Comparison of ENCODE assay signal across 12 mouse cellular contexts in the genomic region with DNA sequence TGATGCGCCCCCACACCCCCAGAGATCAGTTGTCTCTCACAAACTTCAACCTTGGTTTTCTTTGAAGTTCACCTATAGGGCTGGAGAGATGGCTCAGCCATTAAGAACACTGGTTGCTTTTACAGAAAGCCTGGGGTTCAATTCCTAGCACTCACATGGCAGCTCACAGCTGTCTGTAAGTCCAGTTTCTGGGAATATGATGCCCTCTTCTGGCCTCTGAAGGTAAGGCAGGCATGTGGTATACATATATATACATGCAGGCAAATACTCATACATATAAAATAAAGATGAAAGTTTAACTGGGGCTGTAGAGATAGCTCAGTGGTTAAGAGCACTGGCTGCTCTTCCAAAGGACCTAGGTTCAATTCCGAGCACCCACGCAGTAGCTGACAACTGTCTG. TPM values are rescaled to one million over a fixed set of nuclear protein-coding genes. Genes with fewer than 3 reads are reported as not detected.
A peak's percentile ranks its signal among the peaks of the same experiment; 100 is the strongest.
DNase-seq lines count a peak whose midpoint lies in the region; TF ChIP-seq lines count a peak whose summit lies in the region.
"Had no signal": no experiment of that assay in that cellular context is flagged by ENCODE, and none has a peak within 500 bp of the region (broad histone marks: within the 10 kb centered on the region; RNA-seq: fewer than 3 reads in every experiment).

No protein-coding gene starts in this region.

- no peaks in the 10 kb centered on the region for H3K27me3 ChIP-seq in heart, adult 2 months (ENCODE audit: control insufficient read depth, insufficient read depth, low read length)
- H3K27me3 ChIP-seq in liver, adult 2 months (ENCODE audit: control insufficient read depth, insufficient read depth, low read length), result no peaks in the 10 kb centered on the region
- H3K27me3 ChIP-seq: midbrain, embryonic 12.5 days; stomach, embryonic 15.5 days had no signal

- no peak for TF ChIP-seq POLR2A in heart, adult 2 months (IDR thresholded peaks at IDR 0.05; ENCODE audit: insufficient read depth, low read depth, low read length)
- no peak for TF ChIP-seq POLR2A in liver, adult 2 months (IDR thresholded peaks at IDR 0.05; ENCODE audit: extremely low read depth, insufficient read depth, low read length)

- 93% methylated on average over 3 of the region's 3 CpGs for WGBS in heart, adult 2 months
- WGBS in liver, adult 2 months, result 95% methylated on average over 3 of the region's 3 CpGs

- no peaks in the 10 kb centered on the region; the same call in 1 of the 2 replicates for H3K4me1 ChIP-seq in heart, adult 2 months (ENCODE audit: control insufficient read depth, insufficient read depth, low read length)
- no peaks in the 10 kb centered on the region for H3K4me1 ChIP-seq in liver, adult 2 months (ENCODE audit: control insufficient read depth, insufficient read depth, low read length)

- no peak for TF ChIP-seq EP300 in heart, adult 2 months (IDR thresholded peaks at IDR 0.05; ENCODE audit: insufficient read depth, low read depth, low read length)

- intact Hi-C loops in heart, adult 2 months (cut with DNase I), result no loop called here

- no peak overlapping the region for H3K9ac ChIP-seq in heart, adult 2 months (ENCODE audit: low read depth, low read length)
- H3K9ac ChIP-seq in liver, adult 2 months (ENCODE audit: low read depth, low read length), result no peak overlapping the region
- H3K9ac ChIP-seq: midbrain, embryonic 12.5 days; stomach, embryonic 15.5 days had no signal

- H3K4me3 ChIP-seq in heart, adult 2 months, result no peak overlapping the region
- no peak overlapping the region for H3K4me3 ChIP-seq in liver, adult 2 months (ENCODE audit: insufficient read depth, low read depth, low read length)
- H3K4me3 ChIP-seq: midbrain, embryonic 12.5 days; stomach, embryonic 15.5 days had no signal

- H3K36me3 ChIP-seq in heart, adult 2 months (ENCODE audit: control insufficient read depth, insufficient read depth, low read length), result no peaks in the 10 kb centered on the region
- H3K36me3 ChIP-seq in liver, adult 2 months (ENCODE audit: control insufficient read depth, insufficient read depth, low read length), result no peaks in the 10 kb centered on the region
- H3K36me3 ChIP-seq: midbrain, embryonic 12.5 days; stomach, embryonic 15.5 days had no signal

- no peak for DNase-seq in heart, adult 2 months
- no peak for DNase-seq in heart, adult 11 months
- DNase-seq in liver, adult 2 months (ENCODE audit: extremely low read depth, low read depth, low spot score), result peak; percentile 14
- no peak for DNase-seq in liver
- peak; percentile 53 for DNase-seq in 416B (ENCODE audit: low read depth)
- peak; percentile 68 for DNase-seq in ZHBTc4 (ENCODE audit: low read depth, low spot score)
- no peak for DNase-seq in right cerebral cortex, adult 2 months (ENCODE audit: low spot score in 2 of 2)
- DNase-seq in frontal cortex, postnatal 25 days (ENCODE audit: low spot score in 2 of 2), result no peak
- DNase-seq: adrenal gland, postnatal 10 days; cerebellum, adult 11-12 months had no signal

- TF ChIP-seq CTCF in heart, adult 2 months (IDR thresholded peaks at IDR 0.05), result peak; percentile 58
- TF ChIP-seq CTCF in liver, adult 2 months (IDR thresholded peaks at IDR 0.05; ENCODE audit: low read depth, low read length), result 0 out of 2 replicates have a peak, but pooled peaks have one; percentile 11

- H3K27ac ChIP-seq in heart, adult 2 months, result no peak overlapping the region
- no peak overlapping the region for H3K27ac ChIP-seq in liver, adult 2 months (replicated peaks; ENCODE audit: insufficient read depth, low read depth, low read length)
- H3K27ac ChIP-seq: midbrain, embryonic 12.5 days had no signal

- H3K79me2 ChIP-seq in heart, adult 2 months (replicated peaks; ENCODE audit: control insufficient read depth, insufficient read depth, low read length), result no peaks in the 10 kb centered on the region
- H3K79me2 ChIP-seq in liver, adult 2 months (ENCODE audit: control insufficient read depth, insufficient read depth, low read length), result no peaks in the 10 kb centered on the region

RNA-seq across cellular contexts. Expression of a gene that starts 56.4 kb away (rescaled TPM):
- 10 to 100 TPM; 73.5 to 77.5 TPM for total RNA-seq in heart, adult 2 months (2021)
- polyA plus RNA-seq in heart, adult 2 months (2012; rRNA removed), result 27.9 and 39.1 TPM in 2 replicates
- 7.1 and 9.4 TPM in 2 replicates for total RNA-seq in liver, adult 2 months (2014; rRNA removed)
- polyA plus RNA-seq in liver, adult 2 months (2012; rRNA removed), result 15.0 and 17.0 TPM in 2 replicates

Comparison
In these comparisons a context has a peak if more than half of its experiments do, and no peak if none do; other contexts are left out.
1. DNase-seq: peak in liver, adult 2 months (single experiment), 416B (single experiment) and ZHBTc4 (single experiment); none in heart, adult 2 months (0 of 2), heart, adult 11 months (single experiment), liver (single experiment), right cerebral cortex, adult 2 months (0 of 2) and frontal cortex, postnatal 25 days (0 of 2).